Mouse (Mus musculus) midbrain, embryonic 16.5 days (tissue): ENCODE data around the gene Ccdc171. TPM values are rescaled to one million over a fixed set of nuclear protein-coding genes. Genes with fewer than 3 reads are reported as not detected.

Experiments used
- ATAC-seq: fragments of 200-750 bp; cut with Nextera tagmentation; 2 replicates; pipeline ENCODE4 v1.8.0; 2017; ENCODE audit warnings: moderate TSS enrichment
- H3K27ac ChIP-seq: fragments of 300-500 bp; sonication (generic); 2 replicates; pipeline ENCODE4 v1.5.1; 2014; ENCODE audit warnings: mild to moderate bottlenecking, low read length, mixed read lengths
- H3K27me3 ChIP-seq: fragments of 300-500 bp; sonication (generic); 2 replicates; pipeline ENCODE4 v1.6.1; 2014; ENCODE audit warnings: low read depth, low read length, mixed read lengths; ENCODE audit not compliant: control insufficient read depth, insufficient read depth
- H3K36me3 ChIP-seq: fragments of 300-500 bp; sonication (generic); 2 replicates; pipeline ENCODE4 v1.6.1; 2014; ENCODE audit warnings: mild to moderate bottlenecking, low read length, moderate library complexity, mixed read lengths; ENCODE audit not compliant: control insufficient read depth, insufficient read depth
- H3K4me1 ChIP-seq: fragments of 300-500 bp; sonication (generic); 2 replicates; pipeline ENCODE4 v1.6.1; 2014; ENCODE audit warnings: mild to moderate bottlenecking, low read length, mixed read lengths; ENCODE audit not compliant: control insufficient read depth, insufficient read depth
- H3K4me2 ChIP-seq: fragments of 300-500 bp; sonication (generic); 2 replicates; pipeline ENCODE4 v1.6.1; 2014; ENCODE audit warnings: mild to moderate bottlenecking, low read length, mixed read lengths
- H3K4me3 ChIP-seq: fragments of 300-500 bp; sonication (generic); 2 replicates; pipeline ENCODE4 v1.5.1; 2014; ENCODE audit warnings: low read depth, mild to moderate bottlenecking, low read length, moderate library complexity, mixed read lengths
- H3K9ac ChIP-seq: fragments of 300-500 bp; sonication (generic); 2 replicates; pipeline ENCODE4 v1.6.1; 2014; ENCODE audit warnings: low read depth, low read length, mixed read lengths
- H3K9me3 ChIP-seq: fragments of 300-500 bp; sonication (generic); replicated peaks from 2 replicates; pipeline ENCODE4 v1.6.1; 2014; ENCODE audit warnings: mild to moderate bottlenecking, low read length, mixed read lengths; ENCODE audit not compliant: control insufficient read depth, poor library complexity, severe bottlenecking
- WGBS: fragments of 180-500 bp; shearing (Covaris S2); extraction: QIAGEN DNeasy Blood & Tissue Kit; methylation state at CpG from one replicate; pipeline ENCODE4 v1.1.7; 2014; 5-methylcytosine and 5-hydroxymethylcytosine counted together
- polyA plus RNA-seq: library from polyadenylated mRNA; unstranded; fragments of >200 nt; fragmentation: Nextera tagmentation; extraction: Ambion mirVana; gene quantifications from 2 replicates; pipeline ENCODE4 v1.2.1, GENCODE M21; 2015

The Ccdc171 gene
- polyA plus RNA-seq, 1 experiment from 2014 or later = 3.5 TPM

DNA sequence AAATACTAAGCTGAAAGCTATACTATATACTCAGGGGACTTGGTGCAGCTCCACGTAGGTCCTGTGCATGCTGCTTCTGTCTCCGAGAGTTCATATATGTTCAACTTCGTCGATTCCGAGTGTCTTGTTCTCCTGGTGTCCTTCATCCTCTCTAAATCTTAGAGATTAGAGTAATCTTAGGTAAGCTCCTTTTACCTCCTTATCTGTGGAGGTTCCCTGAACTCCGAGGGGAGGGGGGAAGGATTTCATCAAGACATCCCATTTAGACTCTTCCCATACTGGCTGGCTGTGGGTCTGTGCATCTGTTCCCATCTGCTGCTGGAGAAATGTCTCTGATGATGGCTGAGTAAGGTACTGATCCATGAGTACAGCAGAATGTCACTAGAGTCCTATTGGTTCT lies 249.8 kb downstream of the Ccdc171 start:
- H3K9ac ChIP-seq = no peak overlapping the region
- no peak overlapping the region for H3K4me2 ChIP-seq
- peaks cover 7% of the 10 kb centered on the region; the same call in 1 of the 2 replicates for H3K9me3 ChIP-seq
- H3K36me3 ChIP-seq = no peaks in the 10 kb centered on the region
- no peaks in the 10 kb centered on the region for H3K4me1 ChIP-seq
- ATAC-seq = no peak
- H3K27me3 ChIP-seq = no peaks in the 10 kb centered on the region
- no peak overlapping the region for H3K4me3 ChIP-seq
- H3K27ac ChIP-seq = no peak overlapping the region
- 85% methylated on average over 6 of the region's 6 CpGs for WGBS

DNA sequence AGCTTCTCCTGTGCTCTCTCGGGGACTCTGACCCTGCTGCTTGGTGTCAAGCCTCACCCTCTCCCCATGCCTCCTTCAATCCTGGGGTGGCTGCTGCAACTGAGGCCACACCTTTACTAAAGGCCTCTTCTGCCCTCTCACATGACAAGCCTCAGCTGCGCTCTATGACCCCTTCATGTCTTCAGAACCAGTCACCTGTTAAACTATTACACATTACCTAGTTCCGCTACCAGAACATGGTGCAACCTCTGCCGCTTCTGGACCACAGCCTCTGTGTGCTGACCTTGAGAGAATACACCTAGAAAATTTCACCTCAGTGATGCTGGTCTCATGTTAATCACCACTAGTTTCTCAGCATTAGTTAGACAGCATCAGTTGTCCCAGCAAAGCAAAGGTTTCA lies 254.7 kb downstream of the Ccdc171 start:
- Histone ChIP-seq H3K27ac (no peak overlapping the region), H3K27me3 (no peaks in the 10 kb centered on the region), H3K9me3 (peaks cover 7% of the 10 kb centered on the region; the same call in 1 of the 2 replicates), H3K36me3 (no peaks in the 10 kb centered on the region), H3K4me1 (no peaks in the 10 kb centered on the region), H3K4me2 (no peak overlapping the region), H3K9ac (no peak overlapping the region), H3K4me3 (no peak overlapping the region)
- ATAC-seq = no peak
- 95% methylated on average over 4 of the region's 4 CpGs for WGBS

GRCm38 (mm10) chr4:83785115-83785514 lies 259.8 kb downstream of the Ccdc171 start:
- no peaks in the 10 kb centered on the region for H3K27me3 ChIP-seq
- no peak overlapping the region for H3K9ac ChIP-seq
- ATAC-seq = no peak
- H3K4me2 ChIP-seq = no peak overlapping the region
- no peak overlapping the region for H3K27ac ChIP-seq
- 93% methylated on average over 2 of the region's 2 CpGs for WGBS
- no peaks in the 10 kb centered on the region for H3K36me3 ChIP-seq
- H3K4me1 ChIP-seq = no peaks in the 10 kb centered on the region
- no peaks in the 10 kb centered on the region for H3K9me3 ChIP-seq
- no peak overlapping the region for H3K4me3 ChIP-seq

- no peak for ATAC-seq
- H3K4me3 ChIP-seq = no peak overlapping the region
- no peak overlapping the region for H3K9ac ChIP-seq
- H3K27ac ChIP-seq = no peak overlapping the region
- no peaks in the 10 kb centered on the region for H3K27me3 ChIP-seq
- no peaks in the 10 kb centered on the region for H3K9me3 ChIP-seq
- 16% methylated on average over 13 of the region's 13 CpGs for WGBS
- peaks cover 9% of the 10 kb centered on the region for H3K4me1 ChIP-seq
- H3K36me3 ChIP-seq = no peaks in the 10 kb centered on the region
- no peak overlapping the region for H3K4me2 ChIP-seq
Measured at GRCm38 (mm10) chr4:83791811-83792210, 266.5 kb downstream of the Ccdc171 start.

DNA sequence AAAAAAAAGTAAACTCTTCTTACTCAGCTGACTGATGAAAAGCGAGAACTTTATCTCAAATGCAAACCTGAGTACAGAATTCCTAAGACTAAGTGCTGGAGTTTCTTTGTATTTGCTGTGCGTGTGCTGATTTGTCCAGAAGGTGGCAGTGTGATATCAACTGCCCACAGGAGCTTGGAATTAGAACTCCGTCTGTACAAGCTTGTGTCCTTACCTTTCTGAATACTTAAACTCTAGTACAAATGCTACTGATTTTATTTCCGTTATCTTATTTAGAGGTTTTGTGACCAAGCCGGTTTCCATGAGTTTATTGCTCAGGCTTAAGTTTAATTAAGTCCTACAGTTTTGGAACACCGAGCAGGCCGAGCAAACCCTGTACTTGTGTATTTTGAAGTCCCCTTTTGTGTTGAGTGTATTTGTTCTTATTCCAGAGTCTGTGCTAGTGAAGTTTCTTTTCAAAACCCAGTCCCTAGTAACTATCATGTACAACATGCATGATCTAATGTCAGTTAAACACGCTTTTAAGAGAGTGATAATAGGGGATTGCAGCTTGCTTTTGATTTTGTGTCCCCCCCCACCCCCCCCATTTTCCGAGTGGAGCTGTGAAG lies 269.1 kb downstream of the Ccdc171 start:
- no peak overlapping the region for H3K9ac ChIP-seq
- peak; percentile 85 for ATAC-seq
- H3K9me3 ChIP-seq = no peaks in the 10 kb centered on the region
- H3K36me3 ChIP-seq = no peaks in the 10 kb centered on the region
- no peaks in the 10 kb centered on the region for H3K27me3 ChIP-seq
- peak overlapping the region; percentile 40 for H3K4me2 ChIP-seq
- H3K4me3 ChIP-seq = no peak overlapping the region
- 9% methylated on average over 9 of the region's 9 CpGs for WGBS
- peaks cover 9% of the 10 kb centered on the region for H3K4me1 ChIP-seq
- H3K27ac ChIP-seq = peak overlapping the region; percentile 5; the same call in 1 of the 2 replicates

DNA sequence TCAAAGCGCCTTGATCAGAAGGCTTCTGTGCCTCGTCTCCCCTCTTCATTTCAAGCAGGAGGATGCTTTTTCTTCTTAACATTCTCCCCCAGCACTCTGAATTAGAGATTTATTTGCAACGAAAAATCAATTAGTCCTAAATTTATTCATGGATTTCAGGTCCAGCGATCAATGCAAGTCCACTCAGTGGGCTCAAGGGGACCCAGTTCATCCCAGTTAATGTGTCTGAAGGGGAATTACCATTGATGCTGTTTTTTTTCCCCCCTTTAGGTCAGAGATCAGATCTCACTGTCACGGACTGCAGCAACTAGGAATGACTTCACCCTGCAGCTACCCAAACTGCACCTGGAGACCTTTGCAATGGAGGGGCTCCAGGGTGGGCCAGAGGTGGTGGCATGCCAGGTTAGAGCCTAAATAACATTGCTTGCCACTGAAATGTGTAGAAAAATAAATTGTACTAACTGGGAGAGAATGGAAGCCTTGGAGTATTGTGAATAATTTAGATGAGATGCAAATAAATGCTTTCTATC lies 269.6 kb downstream of the Ccdc171 start:
- Histone ChIP-seq H3K4me2 (peak overlapping the region; percentile 40), H3K36me3 (no peaks in the 10 kb centered on the region), H3K9me3 (no peaks in the 10 kb centered on the region), H3K4me3 (no peak overlapping the region), H3K4me1 (peaks cover 9% of the 10 kb centered on the region), H3K27ac (peak overlapping the region; percentile 5; the same call in 1 of the 2 replicates), H3K9ac (no peak overlapping the region; the same call in 1 of the 2 replicates), H3K27me3 (no peaks in the 10 kb centered on the region)
- 0 out of 2 replicates have a peak, but pooled peaks have one; percentile 51 for ATAC-seq
- WGBS = 12% methylated on average over 5 of the region's 5 CpGs

GRCm38 (mm10) chr4:83797976-83798375 lies 272.6 kb downstream of the Ccdc171 start:
- no peak overlapping the region for H3K27ac ChIP-seq
- no peak overlapping the region for H3K4me2 ChIP-seq
- no peak overlapping the region for H3K4me3 ChIP-seq
- 86% methylated on average over 14 of the region's 14 CpGs for WGBS
- no peak for ATAC-seq
- H3K9ac ChIP-seq = no peak overlapping the region
- no peaks in the 10 kb centered on the region for H3K9me3 ChIP-seq
- H3K36me3 ChIP-seq = no peaks in the 10 kb centered on the region
- H3K4me1 ChIP-seq = peaks cover 9% of the 10 kb centered on the region
- H3K27me3 ChIP-seq = no peaks in the 10 kb centered on the region

DNA sequence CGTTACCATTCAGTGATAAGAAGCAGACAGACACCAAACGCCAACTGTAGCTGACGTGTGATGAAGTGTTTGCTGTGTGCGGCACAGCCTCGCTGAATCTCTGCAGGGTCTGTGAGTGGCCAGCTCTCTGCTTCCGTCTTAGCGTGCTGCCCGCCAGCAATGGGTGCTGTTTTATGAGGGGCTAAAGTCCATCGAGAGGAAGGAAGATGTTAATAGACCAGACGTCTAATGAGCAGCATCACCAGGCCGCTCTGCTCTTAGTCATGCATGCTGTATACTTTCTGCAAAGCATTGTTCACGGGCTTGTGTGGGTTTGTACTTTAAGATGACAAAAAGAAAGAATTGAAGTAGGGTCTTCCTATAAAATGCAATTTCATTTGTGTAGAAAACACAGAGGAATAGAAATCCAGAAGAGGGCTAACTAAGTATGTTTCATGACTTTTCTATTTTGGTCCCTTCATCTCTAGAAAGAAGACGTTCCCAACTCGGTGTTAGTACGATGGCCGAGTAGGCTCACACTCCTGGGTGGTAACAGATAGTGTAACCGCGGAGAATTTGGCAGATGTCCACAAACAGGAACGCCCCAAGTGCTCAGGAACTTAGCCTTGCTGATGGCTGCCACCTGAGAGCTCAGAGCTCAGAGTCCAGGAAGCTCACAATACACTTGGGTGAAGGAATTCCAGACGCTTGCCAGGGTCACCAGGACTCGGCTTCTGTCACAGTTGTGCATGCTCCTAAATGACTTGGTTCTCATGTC lies 273.5 kb downstream of the Ccdc171 start:
- Histone ChIP-seq H3K4me2 (no peak overlapping the region), H3K4me3 (no peak overlapping the region), H3K27ac (no peak overlapping the region), H3K9me3 (no peaks in the 10 kb centered on the region), H3K9ac (no peak overlapping the region), H3K36me3 (no peaks in the 10 kb centered on the region), H3K27me3 (no peaks in the 10 kb centered on the region), H3K4me1 (peaks cover 9% of the 10 kb centered on the region)
- ATAC-seq = no peak
- WGBS = 89% methylated on average over 21 of the region's 21 CpGs

- H3K9me3 ChIP-seq = peaks cover 4% of the 10 kb centered on the region; the same call in 1 of the 2 replicates
- WGBS = 68% methylated on average over 3 of the region's 3 CpGs
- no peaks in the 10 kb centered on the region for H3K27me3 ChIP-seq
Measured at GRCm38 (mm10) chr4:83800402-83800801, 275.1 kb downstream of the Ccdc171 start.

More at GRCm38 (mm10) chr4:83800402-83800801, 275.1 kb downstream of the Ccdc171 start:
- Histone ChIP-seq H3K9ac (no peak overlapping the region), H3K27ac (no peak overlapping the region), H3K4me2 (no peak overlapping the region), H3K4me3 (no peak overlapping the region), H3K36me3 (no peaks in the 10 kb centered on the region), H3K4me1 (no peaks in the 10 kb centered on the region)
- no peak for ATAC-seq
